Mouse (Mus musculus): ENCODE measurements around the gene Fgl2.
A peak's percentile ranks its signal among the peaks of the same experiment; 100 is the strongest.

The Fgl2 gene

DNA sequence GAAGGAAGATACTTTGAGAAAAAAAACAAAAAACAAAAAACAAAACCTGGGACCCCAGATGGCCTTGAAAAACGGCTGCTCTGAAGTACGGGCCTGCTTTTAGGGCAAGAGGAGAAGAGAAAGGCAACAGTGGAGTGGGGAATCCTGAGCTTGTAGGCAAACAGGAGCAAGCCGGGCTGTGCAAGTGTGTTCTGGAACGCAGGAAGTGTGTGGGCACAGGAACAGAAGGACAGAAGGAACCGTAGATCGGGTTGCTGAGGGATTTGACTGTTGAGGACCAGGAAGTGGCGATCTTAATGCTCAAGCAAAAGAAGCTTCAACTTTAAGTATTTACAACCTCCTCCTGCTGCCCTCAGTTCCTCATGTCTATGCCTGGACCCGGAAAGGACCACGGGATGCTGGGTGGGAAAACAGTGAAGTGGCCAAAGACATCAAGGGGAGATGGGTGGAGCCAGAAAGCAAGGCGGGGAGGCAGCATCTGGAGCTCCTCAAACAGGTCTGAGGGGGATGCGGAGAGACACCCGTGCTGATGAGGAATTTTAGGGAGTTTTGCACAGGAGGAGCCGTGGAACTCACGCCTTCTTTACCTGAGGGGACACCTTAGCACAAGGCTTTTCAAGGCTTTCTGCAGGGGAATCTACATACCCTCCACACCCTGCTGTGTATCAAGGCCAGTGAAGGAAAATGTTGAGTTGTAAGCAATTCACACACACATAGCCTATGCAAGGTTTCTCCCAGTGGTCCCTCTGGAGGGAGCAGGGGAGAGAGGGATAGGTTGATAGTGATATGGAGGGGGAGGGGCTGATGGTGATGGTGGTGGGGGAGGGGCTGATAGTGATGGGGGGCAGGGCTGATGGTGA is 11.2 kb downstream of the Fgl2 start:
- no peak for DNase-seq (ENCODE audit: low spot score in 2 of 2)

DNA sequence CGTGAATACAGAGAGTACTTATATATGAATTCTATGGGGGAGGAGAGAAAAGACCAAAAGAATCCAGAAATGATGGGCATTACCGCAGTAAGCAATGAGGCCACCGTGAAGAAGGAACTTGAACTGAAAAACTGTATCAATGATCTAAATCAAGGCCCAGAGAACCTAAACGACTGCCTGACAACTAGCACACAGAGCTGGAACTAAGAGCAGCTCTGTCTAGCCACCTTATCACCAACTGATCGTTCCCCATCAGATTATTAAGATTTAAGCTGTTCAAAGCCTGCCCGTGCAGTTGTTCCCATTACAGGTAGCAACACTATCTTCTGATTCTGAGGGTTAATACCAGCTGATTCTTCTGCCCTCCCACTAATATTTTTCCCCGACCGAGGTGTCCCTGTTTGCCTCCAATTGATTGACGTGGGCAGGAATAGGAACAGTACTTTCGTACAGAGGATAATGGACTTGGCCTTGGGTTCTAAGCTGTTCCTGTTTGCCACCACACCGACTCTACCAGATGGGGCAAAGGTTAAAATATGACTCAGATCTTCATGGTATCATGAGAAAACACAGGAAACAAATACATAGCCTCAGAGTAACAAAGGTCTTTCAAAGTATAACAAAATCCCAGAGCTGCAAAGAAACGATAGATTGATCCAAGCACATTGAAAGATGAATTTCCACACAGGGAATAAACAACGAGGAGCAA is 12.0 kb downstream of the Fgl2 start:
- DNase-seq (ENCODE audit: low spot score in 2 of 2), result no peak

DNA sequence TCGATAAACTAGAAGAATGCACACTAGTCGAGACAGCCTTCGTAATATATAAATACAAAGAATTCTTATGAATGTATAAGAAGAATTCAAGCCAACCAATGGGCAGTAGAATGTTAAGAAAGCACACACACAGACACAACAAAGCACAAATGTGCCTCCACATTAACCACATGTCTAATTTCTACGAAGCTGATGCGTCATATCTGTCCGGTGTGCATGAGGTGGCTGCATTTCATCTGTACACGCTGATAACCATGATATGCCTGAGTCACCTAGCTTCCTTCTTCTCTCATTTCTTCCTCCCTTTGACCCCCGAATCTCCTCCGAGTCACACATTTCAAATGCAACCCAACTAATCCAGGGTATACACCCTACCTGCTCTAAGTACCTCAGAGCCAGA is 12.5 kb downstream of the Fgl2 start:
- no peak for DNase-seq (ENCODE audit: low spot score in 2 of 2)

DNA sequence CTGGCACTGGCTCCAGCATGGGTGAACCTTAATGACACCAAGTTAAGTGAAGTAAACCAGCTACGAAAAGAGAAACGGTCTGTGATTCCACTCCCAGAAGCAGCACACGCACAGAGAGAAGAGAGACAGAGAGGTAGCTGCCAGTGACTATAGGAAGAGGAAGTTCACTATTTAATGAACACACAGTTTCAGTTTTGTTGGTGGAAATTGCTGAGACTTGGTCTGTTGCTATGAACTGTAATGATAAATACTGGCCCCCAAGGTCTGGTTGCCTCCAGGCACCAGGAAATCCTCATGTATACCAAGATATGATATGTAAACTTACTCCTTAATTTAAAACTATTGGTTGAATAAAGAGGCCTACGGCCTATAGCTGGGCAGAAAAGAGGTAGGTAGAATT is 14.0 kb downstream of the Fgl2 start:
- DNase-seq (ENCODE audit: low spot score in 2 of 2), result no peak

DNA sequence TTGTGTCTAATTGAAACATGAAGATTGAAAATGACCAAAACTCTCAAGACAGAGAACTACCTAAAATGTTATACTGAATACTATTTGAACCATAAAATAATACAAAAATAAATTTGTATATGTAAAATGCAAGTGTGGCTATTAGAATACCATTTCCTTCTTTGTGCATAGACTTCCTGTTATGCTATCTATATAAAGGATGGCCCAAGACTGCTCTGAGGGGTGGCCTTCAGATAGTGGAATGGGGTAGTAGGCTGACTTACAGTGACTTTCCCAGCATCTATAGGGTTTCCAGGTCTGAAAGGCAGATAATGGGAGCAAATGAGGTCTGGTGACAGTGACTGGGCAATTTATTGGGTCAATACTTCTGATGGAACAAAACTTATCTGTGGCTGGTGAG is 14.9 kb downstream of the Fgl2 start:
- DNase-seq (ENCODE audit: low spot score in 2 of 2), result no peak

DNA sequence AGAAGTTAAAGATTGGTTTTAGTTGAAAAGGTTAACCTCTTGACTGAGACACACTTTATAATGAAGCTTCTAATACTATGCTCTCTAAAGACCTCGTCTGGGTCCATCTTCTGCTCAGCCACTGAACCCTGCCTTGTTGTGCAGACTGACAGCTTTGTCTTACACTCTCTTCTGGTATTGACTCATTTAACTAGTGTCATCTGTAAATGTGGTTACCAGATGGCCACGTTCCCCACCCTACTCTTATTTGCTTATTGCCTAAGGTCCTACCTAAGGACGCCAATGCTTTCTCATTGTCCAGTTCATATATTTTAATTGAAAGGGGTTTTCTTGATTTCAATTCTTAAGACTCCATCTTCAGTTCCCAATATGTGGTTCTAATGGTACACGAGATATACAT is 16.4 kb downstream of the Fgl2 start:
- DNase-seq (ENCODE audit: low spot score in 2 of 2), result no peak

DNA sequence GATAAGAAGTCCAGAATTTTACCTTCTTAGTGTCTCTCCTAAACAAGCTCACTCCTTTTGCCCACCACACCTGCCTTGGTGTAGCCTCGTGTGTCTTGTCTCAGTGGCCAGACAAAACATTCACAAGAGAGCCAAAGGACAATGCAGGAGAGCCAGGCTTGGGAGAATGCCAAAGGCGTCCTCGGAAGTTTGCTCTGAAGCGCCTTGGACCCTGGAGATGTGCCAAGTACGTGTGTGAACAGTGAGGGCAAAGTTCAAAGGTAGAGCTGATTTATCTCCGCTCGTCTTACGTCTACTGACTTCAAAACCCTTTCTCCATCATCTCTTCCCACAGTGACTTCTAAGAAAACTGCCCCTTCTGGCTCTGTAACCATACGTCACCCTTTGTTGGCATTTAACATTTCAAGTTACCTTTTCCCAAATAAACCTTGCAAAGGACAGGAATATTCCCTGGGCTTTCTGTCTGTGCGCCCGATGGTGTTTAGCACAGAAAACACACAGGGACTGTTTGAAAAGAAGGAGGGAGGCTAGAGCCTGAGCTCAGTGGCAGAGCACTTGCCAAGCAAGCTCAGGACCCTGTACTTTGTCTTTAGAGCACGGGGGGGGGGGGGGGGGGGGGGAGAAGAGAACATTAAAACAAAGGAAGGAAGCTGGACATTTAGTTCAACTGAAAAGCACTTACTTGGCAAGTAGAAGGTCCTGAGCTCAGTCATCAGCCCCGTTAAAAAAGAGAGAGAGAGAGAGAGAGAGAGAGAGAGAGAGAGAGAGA is 19.4 kb downstream of the Fgl2 start:
- DNase-seq (ENCODE audit: low spot score in 2 of 2), result no peak

DNA sequence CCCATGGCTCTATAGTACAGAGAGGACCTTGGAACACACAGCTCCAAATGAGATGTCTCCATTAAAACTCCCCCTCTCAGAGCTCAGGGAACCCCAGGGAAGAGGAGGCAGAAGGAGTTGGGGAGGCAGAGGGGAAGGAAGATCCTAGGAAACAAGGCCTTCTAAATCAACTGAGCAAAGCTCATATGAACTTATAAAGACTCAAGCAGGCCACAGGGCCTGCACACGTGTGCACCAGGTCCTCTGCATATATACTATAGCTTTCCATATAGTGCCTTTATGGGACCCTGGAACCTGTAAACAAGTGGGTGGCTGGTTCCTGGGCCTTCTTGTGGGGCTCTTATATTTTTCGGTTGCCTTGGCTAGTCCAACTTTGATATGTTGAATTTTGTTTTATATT is 22.1 kb downstream of the Fgl2 start:
- DNase-seq (ENCODE audit: low spot score in 2 of 2), result no peak

DNA sequence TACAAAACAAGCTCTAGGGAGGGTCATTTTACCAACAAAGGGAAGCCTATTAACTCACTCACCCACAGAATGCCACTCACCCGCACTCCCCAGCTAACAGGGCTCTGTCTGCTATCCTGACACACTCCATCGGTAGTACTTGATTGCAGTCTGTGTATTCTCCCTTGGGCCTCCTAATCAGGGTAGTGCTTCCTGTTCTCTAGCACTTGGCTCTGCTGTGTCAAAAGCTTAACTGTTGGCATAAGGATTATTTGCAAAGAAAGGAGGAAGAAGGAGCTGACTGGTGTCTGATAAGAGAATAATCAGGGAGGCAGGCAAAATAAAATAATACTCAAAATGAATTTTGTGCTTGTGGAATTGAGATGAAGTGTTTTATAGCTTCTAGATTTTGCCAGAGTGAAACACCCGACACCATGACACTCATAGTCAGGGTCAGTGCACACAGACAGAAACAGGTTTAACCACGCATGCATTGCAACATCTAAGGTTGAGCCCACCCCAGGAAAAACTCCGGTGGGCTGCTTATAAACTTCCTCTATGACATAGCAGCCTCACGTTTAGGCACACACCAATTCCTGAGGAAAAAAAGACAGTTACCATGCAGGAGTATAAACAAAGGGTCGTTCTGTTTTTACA is 22.9 kb downstream of the Fgl2 start:
- DNase-seq (ENCODE audit: low spot score in 2 of 2), result no peak

DNA sequence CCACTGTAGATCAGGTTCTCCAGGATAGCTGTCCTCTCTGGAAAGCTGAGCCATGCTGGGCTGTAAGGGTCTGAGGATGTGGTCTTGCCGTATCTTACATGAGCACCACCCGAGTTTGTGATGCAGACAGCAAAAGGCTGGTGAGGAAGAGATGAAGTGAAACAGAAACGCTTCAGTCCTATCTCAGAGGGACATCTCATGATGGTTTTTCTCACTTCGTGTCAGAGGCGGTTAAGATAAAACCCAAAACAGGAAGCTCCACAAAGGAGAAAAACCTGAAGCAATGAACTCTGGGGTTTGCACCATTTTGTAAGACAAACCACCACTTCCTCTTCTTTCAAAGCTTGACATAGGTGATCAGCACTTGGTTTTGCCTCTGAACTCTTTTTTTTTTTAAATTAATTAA is 38.8 kb downstream of the Fgl2 start:
- DNase-seq (ENCODE audit: low spot score in 2 of 2), result no peak

DNA sequence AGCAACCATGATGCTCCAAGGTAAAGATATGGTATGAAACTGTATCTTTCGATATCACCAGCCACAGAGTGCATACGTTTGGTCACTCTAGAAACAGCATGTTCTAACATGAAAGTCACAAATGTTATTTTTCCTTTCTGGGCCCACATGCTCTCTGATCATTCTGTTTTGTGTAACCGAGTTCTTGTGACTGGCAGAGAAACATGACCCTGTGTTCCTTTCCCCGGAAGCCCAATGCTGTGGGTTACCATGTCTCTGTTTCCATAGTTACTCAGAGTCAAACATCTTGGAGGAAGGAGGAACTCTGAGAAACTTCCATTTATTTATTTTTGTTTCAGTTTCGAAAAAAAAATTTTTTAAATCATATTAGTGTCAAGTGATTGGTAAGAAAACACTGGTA is 39.6 kb downstream of the Fgl2 start:
- no peak for DNase-seq (ENCODE audit: low spot score in 2 of 2)

DNA sequence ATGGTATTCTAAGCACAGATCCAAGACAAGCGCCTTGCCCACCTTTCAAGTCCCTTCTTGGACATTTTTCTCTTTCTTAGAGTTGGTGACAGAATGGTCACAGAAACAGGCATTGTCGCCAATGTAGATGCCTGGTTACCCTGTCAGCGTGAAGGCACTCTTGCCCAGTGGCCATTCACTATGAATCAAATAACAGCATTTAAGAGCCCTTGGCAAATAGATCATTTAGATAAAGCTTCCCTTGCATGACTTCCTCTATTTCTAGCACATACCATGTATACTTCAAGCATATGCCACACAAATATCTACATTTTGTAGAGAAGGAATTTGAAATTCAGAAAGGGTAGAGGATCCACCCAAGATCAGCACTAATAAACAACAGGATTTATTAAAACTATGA is 40.9 kb downstream of the Fgl2 start:
- no peak for DNase-seq (ENCODE audit: low spot score in 2 of 2)

DNA sequence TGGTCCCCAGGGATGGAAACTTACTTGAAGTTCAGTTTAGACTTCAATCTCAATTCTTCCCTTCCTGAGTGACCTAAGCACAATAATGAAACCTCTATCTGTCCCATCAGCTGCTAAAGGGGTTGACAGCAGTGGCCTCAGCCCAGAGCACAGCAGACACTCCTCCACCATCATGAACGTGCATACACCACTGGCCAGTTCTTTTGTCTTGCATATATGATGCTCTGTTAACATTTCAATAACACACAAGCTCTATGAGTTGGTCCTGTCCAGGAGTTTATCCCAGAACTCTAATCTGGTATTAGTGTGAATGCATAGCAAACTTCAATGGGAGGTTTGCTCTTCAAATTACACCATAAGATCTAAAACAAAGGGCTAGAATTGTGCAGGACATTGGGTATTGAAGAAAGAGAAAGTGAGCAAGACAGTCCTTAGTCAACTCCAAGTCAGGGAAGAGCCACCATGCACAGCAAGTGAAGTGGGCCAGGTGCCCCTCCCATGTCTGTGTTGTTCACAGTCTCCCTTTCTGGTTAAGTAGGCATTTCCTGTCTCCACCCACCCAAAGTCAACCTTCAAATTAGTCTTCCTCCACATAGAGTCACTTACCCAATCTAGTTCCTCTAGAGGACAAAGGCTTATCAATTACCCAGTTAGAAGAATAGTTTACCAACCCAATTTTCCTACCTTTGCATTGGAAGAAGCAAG is 41.8 kb downstream of the Fgl2 start:
- DNase-seq (ENCODE audit: low spot score in 2 of 2), result no peak

DNA sequence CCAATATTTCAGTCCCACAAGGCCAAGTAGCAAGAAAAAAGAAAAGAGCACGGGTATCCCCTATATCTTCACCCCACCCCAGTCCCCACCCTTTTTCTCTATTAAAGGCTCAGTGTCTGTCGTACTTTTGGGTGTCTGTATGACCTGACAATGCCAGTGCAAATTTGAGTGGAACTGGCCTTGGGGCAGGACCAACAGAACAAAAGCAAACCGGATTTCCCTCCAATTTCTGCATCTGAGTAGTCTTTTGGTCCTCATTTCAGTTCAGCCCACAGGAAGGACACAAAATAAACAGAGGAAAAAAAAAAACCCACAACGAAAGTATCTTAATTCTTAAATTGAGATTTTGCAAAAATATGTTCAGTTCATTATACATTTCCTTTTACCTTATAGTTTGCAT is 46.2 kb downstream of the Fgl2 start:
- DNase-seq (ENCODE audit: low spot score in 2 of 2), result no peak

DNA sequence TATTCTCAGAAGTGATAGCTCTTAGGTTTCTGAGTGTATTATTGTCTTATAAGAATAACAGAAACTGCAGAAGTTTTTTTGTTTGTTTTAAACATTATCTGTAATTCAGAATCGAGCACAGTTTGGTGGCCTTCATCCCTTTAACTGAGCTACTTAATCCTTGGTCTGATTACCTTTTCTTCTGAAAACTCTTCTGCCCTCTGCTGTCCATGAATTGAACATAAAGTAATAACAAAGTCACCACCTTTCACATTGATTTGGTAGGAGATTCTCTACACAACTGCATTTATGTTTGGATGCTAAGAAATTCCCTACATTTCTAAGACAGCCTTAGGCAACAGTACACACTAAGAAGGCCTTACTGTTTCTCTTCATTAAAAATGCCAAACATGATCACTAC is 48.2 kb downstream of the Fgl2 start:
- no peak for DNase-seq (ENCODE audit: low spot score in 2 of 2)

DNA sequence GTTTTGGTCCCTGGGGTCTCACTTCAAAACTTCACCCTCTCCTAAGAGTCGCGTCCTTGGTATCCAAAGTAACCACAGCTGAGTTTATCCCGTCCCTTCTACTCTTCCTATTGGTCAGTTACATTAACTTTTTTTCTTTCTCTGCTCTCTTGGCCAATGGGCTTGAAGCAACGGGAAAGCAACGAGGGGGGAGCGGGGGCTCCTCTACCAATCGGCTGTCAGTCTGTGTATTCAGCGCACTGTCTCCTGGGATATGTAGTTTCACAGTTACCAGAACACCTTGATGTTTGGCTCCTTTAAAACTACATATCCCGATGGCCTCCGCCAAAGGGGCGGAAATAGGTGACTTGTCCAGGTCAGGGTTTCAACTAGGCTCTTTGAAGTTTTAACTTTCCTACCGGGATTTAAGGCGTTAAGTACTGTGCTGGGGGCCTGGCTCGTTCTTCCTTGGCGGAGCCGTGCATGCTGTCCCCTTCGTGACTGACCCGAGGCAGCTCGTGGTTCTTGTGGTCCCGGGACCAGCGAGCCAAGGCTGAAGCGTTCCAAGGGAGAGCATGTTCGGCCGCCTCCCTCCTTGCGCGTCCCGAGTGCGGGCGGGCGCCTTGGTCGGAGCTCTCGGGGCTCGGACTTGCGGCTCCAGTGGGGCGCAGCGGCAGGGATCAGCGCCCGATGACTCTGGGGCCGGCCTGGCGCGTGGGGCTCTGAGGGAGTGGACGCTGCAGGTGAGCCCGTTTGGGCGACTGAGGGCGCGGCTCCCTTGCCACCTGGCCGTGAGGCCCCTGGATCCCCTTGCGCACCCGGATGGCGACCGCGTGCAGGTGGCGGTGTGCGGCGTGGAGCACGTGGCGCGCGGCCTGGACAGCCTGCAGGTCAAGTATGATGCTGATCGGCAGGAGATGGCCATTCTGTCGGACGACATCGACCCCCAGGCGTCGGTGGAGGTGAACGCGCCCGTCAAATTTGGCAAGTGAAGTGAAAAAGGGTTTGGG is 52.5 kb downstream of the Fgl2 start, which contains the start of the genes Ccdc146 and Fam185a:
Ccdc146 (minus strand) TSS at position 64 of the 989 bp plus-strand sequence.
Fam185a (plus strand) TSS at position 345 of the 989 bp plus-strand sequence.
- peak; percentile 86 to 92 for DNase-seq (ENCODE audit: low spot score in 2 of 2)

DNA sequence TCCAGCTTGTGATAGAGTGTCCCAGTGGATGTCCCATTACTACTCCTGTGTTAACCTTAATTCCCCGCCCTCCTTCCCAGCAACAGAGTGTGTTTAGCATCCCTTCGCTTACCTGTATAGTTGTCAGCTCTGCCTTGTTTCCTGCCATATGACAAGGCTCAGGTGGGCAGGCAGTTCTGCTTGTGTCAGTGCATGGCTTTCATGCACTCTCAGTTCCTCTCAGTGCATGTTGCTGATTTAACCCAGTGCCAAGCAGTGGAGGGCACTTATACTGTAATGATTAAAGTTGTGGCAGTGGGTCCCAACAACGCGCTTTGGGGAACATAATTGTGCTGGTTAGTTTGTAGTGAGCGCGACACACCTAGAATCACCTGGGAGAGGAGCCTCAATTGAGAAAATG is 54.2 kb downstream of the Fgl2 start:
- no peak for DNase-seq (ENCODE audit: low spot score in 2 of 2)

Measured in urinary bladder, postnatal 36 days (tissue).